Mouse (Mus musculus) myocyte (in vitro differentiated cells): Measurements from ENCODE around the gene Stk35.

ENCODE experiments used
- CEBPB ChIP-seq: IDR thresholded peaks from 2 replicates; pipeline ENCODE4 v1.6.1; 2011; ENCODE audit warnings: mild to moderate bottlenecking, moderate library complexity; ENCODE audit not compliant: poor library complexity, insufficient read depth, severe bottlenecking
- E2F4 ChIP-seq: IDR thresholded peaks from one replicate; pipeline ENCODE4 v1.6.1; 2011; ENCODE audit warnings: mild to moderate bottlenecking, control low read depth, moderate library complexity; ENCODE audit not compliant: insufficient read depth
- MAX ChIP-seq: IDR thresholded peaks from one replicate; pipeline ENCODE4 v1.6.1; 2011; ENCODE audit warnings: low read depth, mild to moderate bottlenecking, control low read depth
- MYOD1 ChIP-seq, 3 experiments: IDR thresholded peaks; one replicate each; pipeline ENCODE4 v1.6.1; 2011; ENCODE audit warnings: control low read depth in 2 of 3, low read depth in 2 of 3, mild to moderate bottlenecking in 2 of 3, moderate library complexity in 1 of 3; ENCODE audit not compliant: insufficient read length in 2 of 3, control insufficient read depth in 1 of 3
- MYOG ChIP-seq, 3 experiments: IDR thresholded peaks; one replicate each; pipeline ENCODE4 v1.6.1; 2011; ENCODE audit warnings: control low read depth in 2 of 3, low read depth in 2 of 3, mild to moderate bottlenecking in 2 of 3; ENCODE audit not compliant: insufficient read length in 2 of 3, control insufficient read depth in 1 of 3, insufficient read depth in 1 of 3
- POLR2A ChIP-seq: IDR thresholded peaks from one replicate; pipeline ENCODE4 v1.6.1; 2011; ENCODE audit warnings: low read depth, mild to moderate bottlenecking, control low read depth, moderate library complexity; ENCODE audit not compliant: insufficient read length
- POLR2AphosphoS2 ChIP-seq: IDR thresholded peaks from one replicate; pipeline ENCODE4 v1.6.1; 2011; ENCODE audit warnings: low read depth, control low read depth; ENCODE audit not compliant: insufficient read length
- REST ChIP-seq: IDR thresholded peaks from one replicate; pipeline ENCODE4 v1.6.1; 2011; ENCODE audit warnings: mild to moderate bottlenecking, control low read depth, moderate library complexity; ENCODE audit not compliant: insufficient read depth, insufficient read length
- SRF ChIP-seq: IDR thresholded peaks from one replicate; pipeline ENCODE4 v1.6.1; 2011; ENCODE audit warnings: low read depth; ENCODE audit not compliant: control insufficient read depth, insufficient read length
- TCF12 ChIP-seq: IDR thresholded peaks from one replicate; pipeline ENCODE4 v1.6.1; 2011; ENCODE audit warnings: mild to moderate bottlenecking, control low read depth; ENCODE audit not compliant: poor library complexity, insufficient read depth, severe bottlenecking
- TCF3 ChIP-seq: IDR thresholded peaks from one replicate; pipeline ENCODE4 v1.6.1; 2011; ENCODE audit warnings: low read depth, control low read depth; ENCODE audit not compliant: insufficient read length
- USF1 ChIP-seq: IDR thresholded peaks from one replicate; pipeline ENCODE4 v1.6.1; 2011; ENCODE audit warnings: low read depth, mild to moderate bottlenecking, control low read depth, moderate library complexity

- TF ChIP-seq E2F4 (no peak), MAX (no peak), MYOG (IDR thresholded peaks at IDR 0.05; ENCODE audit: control insufficient read depth in 1 of 3, insufficient read depth in 1 of 3, insufficient read length in 2 of 3, low read depth in 2 of 3) (no peak), POLR2A (no peak), CEBPB (no peak), POLR2AphosphoS2 (no peak), SRF (no peak), TCF12 (no peak), USF1 (no peak), MYOD1 (IDR thresholded peaks at IDR 0.05; ENCODE audit: control insufficient read depth in 1 of 3, insufficient read length in 2 of 3, low read depth in 2 of 3) (no peak), TCF3 (no peak), REST (no peak)
These were observed 13.7 kb downstream of the Stk35 start for GRCm38 (mm10) chr2:129814033-129814432.
